Mouse (Mus musculus): ENCODE results near the gene Shc1.

The Shc1 gene

GRCm38 (mm10) chr3:89418170-89418860 is at the start of gene Shc1, which contains the start of gene Cks1b:
TSS of gene Shc1 (plus strand) at chr3:89418443.
TSS of gene Cks1b (minus strand) at chr3:89418383.
- DNase-seq (ENCODE audit: low spot score in 2 of 2): peak; percentile 88 to 94

- no peak for DNase-seq (ENCODE audit: low spot score in 2 of 2)
Observed at GRCm38 (mm10) chr3:89373581-89374231, 44.5 kb upstream of the Shc1 start.

- no peak for DNase-seq (ENCODE audit: low spot score in 2 of 2)
Observed at GRCm38 (mm10) chr3:89377831-89378230, 40.4 kb upstream of the Shc1 start.

GRCm38 (mm10) chr3:89378394-89379067 is 39.7 kb upstream of the Shc1 start:
- DNase-seq (ENCODE audit: low spot score in 2 of 2): peak; percentile 79 to 87

GRCm38 (mm10) chr3:89379388-89380131 is 38.7 kb upstream of the Shc1 start:
- DNase-seq (ENCODE audit: low spot score in 2 of 2): peak in 1 of 2 experiments; percentile 48

GRCm38 (mm10) chr3:89380291-89380690 is 38.0 kb upstream of the Shc1 start:
- DNase-seq (ENCODE audit: low spot score in 2 of 2): no peak

- no peak for DNase-seq (ENCODE audit: low spot score in 2 of 2)
Observed at GRCm38 (mm10) chr3:89380711-89381110, 37.5 kb upstream of the Shc1 start.

- no peak for DNase-seq (ENCODE audit: low spot score in 2 of 2)
Observed at GRCm38 (mm10) chr3:89381233-89381632, 37.0 kb upstream of the Shc1 start.

- DNase-seq (ENCODE audit: low spot score in 2 of 2): no peak
Observed at GRCm38 (mm10) chr3:89382033-89382882, 36.0 kb upstream of the Shc1 start.

- DNase-seq (ENCODE audit: low spot score in 2 of 2): no peak
Observed at GRCm38 (mm10) chr3:89382950-89383349, 35.3 kb upstream of the Shc1 start.

- no peak for DNase-seq (ENCODE audit: low spot score in 2 of 2)
Observed at GRCm38 (mm10) chr3:89383651-89384255, 34.5 kb upstream of the Shc1 start.

GRCm38 (mm10) chr3:89384331-89385076 is 33.7 kb upstream of the Shc1 start:
- DNase-seq (ENCODE audit: low spot score in 2 of 2): peak in 1 of 2 experiments; percentile 77

- no peak for DNase-seq (ENCODE audit: low spot score in 2 of 2)
Observed at GRCm38 (mm10) chr3:89385451-89385850, 32.8 kb upstream of the Shc1 start.

GRCm38 (mm10) chr3:89386438-89387420 is 31.5 kb upstream of the Shc1 start:
- no peak for DNase-seq (ENCODE audit: low spot score in 2 of 2)

- peak in 1 of 2 experiments; percentile 59 for DNase-seq (ENCODE audit: low spot score in 2 of 2)
Observed at GRCm38 (mm10) chr3:89387632-89388031, 30.6 kb upstream of the Shc1 start.

- peak in 1 of 2 experiments; percentile 68 for DNase-seq (ENCODE audit: low spot score in 2 of 2)
Observed at GRCm38 (mm10) chr3:89388134-89388881, 29.9 kb upstream of the Shc1 start.

- DNase-seq (ENCODE audit: low spot score in 2 of 2): no peak
Observed at GRCm38 (mm10) chr3:89388901-89389740, 29.1 kb upstream of the Shc1 start.

Measured in urinary bladder, postnatal 36 days (tissue).